Mouse (Mus musculus) embryo, embryonic 10 days (tissue): ENCODE data around the gene Stk11ip.

ENCODE experiments used
- DNase-seq: peaks from one replicate; pipeline ENCODE4 v3.0.0-alpha.2; 2015; ENCODE audit warnings: low spot score

The Stk11ip gene

GRCm38 (mm10) chr1:75521321-75522031 lies at the start of gene Stk11ip:
Gene Stk11ip, plus strand, starts transcription at chr1:75521529.
- DNase-seq = peak; percentile 98

- DNase-seq = no peak
These were observed 44.9 kb upstream of the Stk11ip start for GRCm38 (mm10) chr1:75476441-75476840.

DNA sequence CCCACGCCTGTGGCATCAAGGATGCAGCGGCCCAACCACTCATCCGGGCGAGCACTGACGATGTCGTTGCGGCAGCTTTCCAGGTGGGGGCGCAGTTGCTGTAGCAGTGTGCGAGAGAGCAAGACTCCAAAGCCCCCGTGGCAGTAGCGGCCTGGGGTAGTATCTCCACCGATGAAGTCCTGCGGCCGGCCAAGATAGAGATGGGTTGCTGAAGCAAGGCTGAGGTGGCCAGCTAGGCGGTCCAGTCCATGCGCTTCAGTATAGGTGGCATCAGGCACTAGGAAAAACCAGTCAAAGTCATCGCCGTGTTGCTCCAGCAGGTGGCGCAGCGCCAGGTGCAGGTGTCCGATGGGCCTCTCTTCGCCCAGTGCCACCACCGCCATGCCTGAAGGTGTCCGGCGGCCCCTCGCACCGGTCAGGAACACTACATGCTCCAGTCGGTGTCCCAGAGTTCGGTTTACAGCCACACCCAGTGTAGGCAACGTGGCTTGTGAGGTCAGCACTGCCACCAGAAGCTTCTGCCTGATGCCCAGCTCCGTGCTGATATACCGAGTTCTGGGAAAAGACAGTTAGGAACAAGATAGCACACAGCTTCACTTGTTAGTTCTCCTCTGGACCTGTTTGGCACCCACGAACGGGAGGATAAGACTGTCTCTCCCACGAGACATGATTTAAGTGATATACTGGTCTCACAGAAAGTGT lies 43.9 kb upstream of the Stk11ip start:
- DNase-seq = peak; percentile 92

DNA sequence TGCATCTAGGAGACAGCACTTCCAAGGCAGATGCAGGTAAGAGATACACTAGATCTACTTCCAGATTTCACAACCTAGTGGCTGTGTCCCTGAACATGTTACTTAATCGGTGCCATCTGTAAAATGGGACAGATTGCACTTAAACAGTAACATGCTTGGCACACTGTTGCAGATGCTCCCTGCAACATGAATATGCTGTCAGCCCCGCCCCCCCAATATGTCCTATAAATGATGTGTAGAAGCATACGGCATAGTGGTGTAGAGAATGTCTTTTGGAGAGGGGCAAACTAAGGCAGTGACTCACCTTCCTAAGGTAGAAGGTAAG lies 43.4 kb upstream of the Stk11ip start:
- no peak for DNase-seq

GRCm38 (mm10) chr1:75478497-75478896 lies 42.8 kb upstream of the Stk11ip start:
- DNase-seq = peak; percentile 44

- peak; percentile 99 for DNase-seq
These were observed 42.3 kb upstream of the Stk11ip start, which contains the start of the genes Chpf and Tmem198 for GRCm38 (mm10) chr1:75478916-75479634. Gene Chpf, minus strand, starts transcription at chr1:75479307. Gene Tmem198, plus strand, starts transcription at chr1:75479532.

GRCm38 (mm10) chr1:75479635-75479989 lies 41.7 kb upstream of the Stk11ip start:
- no peak for DNase-seq

DNA sequence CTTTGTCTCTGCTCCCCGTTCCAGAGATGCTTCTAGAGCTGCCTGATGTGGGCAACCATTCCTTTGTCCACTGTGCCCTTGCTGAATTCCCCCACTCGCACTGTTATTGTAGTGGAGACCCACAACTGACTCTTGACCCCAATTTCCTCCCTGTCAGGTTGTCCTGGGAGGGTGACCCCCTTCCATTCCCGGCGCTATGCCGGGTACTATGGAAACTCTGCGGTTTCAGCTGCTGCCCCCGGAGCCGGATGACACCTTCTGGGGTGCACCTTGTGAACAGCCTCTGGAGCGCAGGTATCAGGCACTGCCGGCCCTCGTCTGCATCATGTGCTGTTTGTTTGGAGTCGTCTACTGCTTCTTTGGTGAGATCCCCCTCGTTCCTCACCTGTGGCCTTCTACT lies 41.3 kb upstream of the Stk11ip start:
- no peak for DNase-seq

GRCm38 (mm10) chr1:75480735-75481134 lies 40.6 kb upstream of the Stk11ip start:
- DNase-seq = no peak

DNA sequence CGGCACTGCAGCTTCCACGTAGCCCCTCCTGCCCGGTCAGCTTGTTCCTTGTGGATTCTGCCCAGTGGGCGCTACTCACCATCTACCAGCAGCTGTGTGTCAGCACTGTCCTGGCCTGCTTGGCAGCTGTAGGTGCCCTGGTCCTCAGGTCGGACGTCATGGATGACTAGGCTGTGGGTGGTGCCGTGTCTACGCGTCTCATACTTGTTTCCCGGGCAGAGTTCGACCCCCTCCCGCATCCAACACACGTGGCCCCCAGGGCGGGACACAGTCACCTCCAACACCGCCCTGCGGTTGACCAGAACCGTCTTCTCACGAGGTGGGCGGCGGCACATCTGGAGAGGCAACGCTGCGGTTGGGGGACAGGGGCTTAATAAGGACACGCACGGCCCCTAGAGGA lies 34.8 kb upstream of the Stk11ip start:
- no peak for DNase-seq

- DNase-seq = no peak
These were observed 34.3 kb upstream of the Stk11ip start for GRCm38 (mm10) chr1:75487040-75487404.

DNA sequence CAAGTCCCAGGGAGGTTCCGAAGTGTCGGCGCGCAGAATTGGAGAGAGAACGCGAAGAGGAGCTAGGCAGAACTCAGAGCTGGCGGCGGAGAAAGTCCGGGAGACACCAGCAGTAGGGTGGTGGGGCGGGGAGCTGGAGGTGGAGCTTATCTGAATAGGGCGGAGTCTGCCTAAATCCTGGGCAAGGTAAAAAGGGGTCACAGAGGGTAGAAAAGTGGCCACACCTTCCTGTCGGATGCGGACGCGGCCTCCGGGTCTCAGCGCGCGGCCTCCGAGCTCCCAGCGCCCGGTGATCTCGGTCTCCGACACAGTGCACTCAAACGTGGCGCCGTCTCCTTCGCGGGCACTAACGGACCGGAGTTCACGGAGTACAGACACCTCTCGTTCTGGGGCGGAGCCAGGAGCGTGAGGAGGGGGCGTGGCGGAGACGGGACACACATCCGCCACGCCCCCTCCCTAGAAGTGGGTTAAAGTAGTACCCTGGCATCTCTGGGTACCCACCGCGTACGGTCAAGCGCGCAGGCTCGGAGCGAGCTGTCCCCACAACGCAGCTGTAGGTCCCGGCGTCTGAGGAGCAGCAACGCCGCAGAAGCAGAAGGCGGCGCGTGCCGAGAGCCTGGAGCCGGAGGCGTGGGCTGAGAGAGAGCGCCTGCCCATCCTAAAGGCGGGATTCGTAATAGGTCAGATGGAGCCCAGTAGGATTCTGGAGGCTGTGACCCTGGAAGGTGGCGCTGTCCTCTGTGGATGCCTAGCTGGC lies 33.7 kb upstream of the Stk11ip start:
- DNase-seq = peak; percentile 91

GRCm38 (mm10) chr1:75490785-75491551 lies 30.4 kb upstream of the Stk11ip start:
- no peak for DNase-seq

GRCm38 (mm10) chr1:75492579-75493170 lies 28.7 kb upstream of the Stk11ip start:
- DNase-seq = no peak

- DNase-seq = peak; percentile 76
These were observed 26.3 kb upstream of the Stk11ip start for GRCm38 (mm10) chr1:75494878-75495548.

- no peak for DNase-seq
These were observed 22.4 kb upstream of the Stk11ip start for GRCm38 (mm10) chr1:75498897-75499296.

DNA sequence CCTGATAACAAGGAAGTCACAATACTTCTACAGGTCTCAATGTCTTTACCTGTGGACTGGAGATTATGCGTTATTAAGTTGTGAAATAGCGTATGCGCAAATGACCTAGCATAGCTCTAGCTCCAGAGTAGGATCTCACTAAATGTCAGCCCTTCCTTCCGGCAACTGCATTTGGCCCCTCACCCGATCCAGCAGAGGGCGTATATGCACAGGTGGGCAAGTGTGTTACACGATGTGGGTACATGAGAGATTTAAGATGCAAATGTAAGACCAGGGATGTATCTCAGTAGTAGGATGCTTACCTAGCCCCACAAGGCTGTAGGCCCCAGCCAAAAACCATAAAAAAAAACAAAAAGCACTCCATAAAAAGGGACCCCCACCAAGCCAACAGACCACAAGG lies 21.9 kb upstream of the Stk11ip start:
- DNase-seq = no peak

- no peak for DNase-seq
These were observed 19.4 kb upstream of the Stk11ip start for GRCm38 (mm10) chr1:75501905-75502304.

DNA sequence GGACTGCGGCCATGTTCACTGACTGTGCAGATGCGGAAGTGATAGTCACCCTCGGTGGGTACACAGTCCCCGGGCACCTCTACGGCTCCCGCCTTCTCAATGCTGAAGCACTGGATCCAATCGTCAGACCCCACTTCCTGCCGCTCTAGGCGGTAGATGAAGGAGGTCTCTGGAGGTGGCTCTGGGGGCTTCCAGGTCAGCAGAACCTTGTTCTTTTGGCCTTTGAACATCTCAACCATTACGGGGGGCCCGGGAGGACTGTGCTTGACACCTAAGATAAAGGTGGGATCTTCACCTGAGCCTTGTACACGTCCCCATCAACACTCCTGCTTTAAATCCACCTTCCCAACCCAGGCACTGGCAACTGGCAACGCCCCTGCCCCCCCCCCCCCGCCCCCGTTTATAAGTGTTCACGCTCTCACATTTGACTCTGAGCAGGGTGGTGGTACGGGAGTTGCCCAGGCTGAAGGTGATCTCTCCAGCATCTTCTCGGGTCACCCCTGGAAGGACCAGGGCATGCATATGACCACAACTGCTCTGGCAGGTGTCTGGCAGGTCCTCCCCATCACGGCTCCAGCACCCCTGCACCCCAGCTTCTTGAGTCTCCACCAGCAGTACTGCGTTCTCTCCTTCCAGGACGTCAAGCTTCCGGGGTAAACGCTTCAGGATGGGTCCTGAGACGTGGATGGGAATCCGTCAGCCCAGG lies 18.2 kb upstream of the Stk11ip start:
- DNase-seq = no peak

GRCm38 (mm10) chr1:75503651-75503980 lies 17.7 kb upstream of the Stk11ip start:
- no peak for DNase-seq
